Mouse (Mus musculus) v-Abl transformed pro-B cells (cell line): Measurements from ENCODE around the gene Gm28043.

Experiments
- in situ Hi-C, 2 experiments: fragments of 400-800 bp; cut with MboI; formaldehyde crosslinking; loops; one replicate each; pipeline ENCODE4 v1.15.1; 2025; ENCODE audit not compliant: unreplicated experiment in 2 of 2

Gene Gm28043

GRCm38 (mm10) chr17:29706981-29707545 lies 92.4 kb downstream of the Gm28043 start:
- in situ Hi-C loops = loop anchor here in 1 of 2 experiments (5.0 kb wide), 1 partner anchor 175 kb away; no protein-coding TSS in a partner anchor

GRCm38 (mm10) chr17:29708783-29709182 lies 94.1 kb downstream of the Gm28043 start:
- in situ Hi-C loops = loop anchor here in 1 of 2 experiments (5.0 kb wide), 1 partner anchor 174 kb away; no protein-coding TSS in a partner anchor

- in situ Hi-C loops = loop anchor here in 1 of 2 experiments (5.0 kb wide), 1 partner anchor 52 kb away; no protein-coding TSS in a partner anchor
Measured at GRCm38 (mm10) chr17:29710562-29711044, 95.9 kb downstream of the Gm28043 start.

GRCm38 (mm10) chr17:29711076-29711744 lies 96.5 kb downstream of the Gm28043 start:
- in situ Hi-C loops = loop anchor here in 1 of 2 experiments (5.0 kb wide), 1 partner anchor 51 kb away; no protein-coding TSS in a partner anchor

- in situ Hi-C loops = loop anchor here in 1 of 2 experiments (5.0 kb wide), 1 partner anchor 50 kb away; no protein-coding TSS in a partner anchor
Measured at GRCm38 (mm10) chr17:29711745-29712431, 97.2 kb downstream of the Gm28043 start.

GRCm38 (mm10) chr17:29712565-29712964 lies 97.9 kb downstream of the Gm28043 start:
- in situ Hi-C loops = loop anchor here in 1 of 2 experiments (5.0 kb wide), 1 partner anchor 50 kb away; no protein-coding TSS in a partner anchor

GRCm38 (mm10) chr17:29713734-29714133 lies 99.1 kb downstream of the Gm28043 start:
- in situ Hi-C loops = loop anchor here in 1 of 2 experiments (5.0 kb wide), 1 partner anchor 49 kb away; no protein-coding TSS in a partner anchor

- in situ Hi-C loops = loop anchor here in 1 of 2 experiments (5.0 kb wide), 1 partner anchor 55 kb away; no protein-coding TSS in a partner anchor
Measured at GRCm38 (mm10) chr17:29716732-29717445, 102.2 kb downstream of the Gm28043 start, which contains the start of gene Ccdc167. TSS of gene Ccdc167 (minus strand) at chr17:29717044.

- in situ Hi-C loops = loop anchor here in 1 of 2 experiments (5.0 kb wide), 1 partner anchor 54 kb away; no protein-coding TSS in a partner anchor
Measured at GRCm38 (mm10) chr17:29718660-29719059, 104.0 kb downstream of the Gm28043 start.

GRCm38 (mm10) chr17:29719628-29720575 lies 105.2 kb downstream of the Gm28043 start:
- in situ Hi-C loops = loop anchor here in 1 of 2 experiments (5.0 kb wide), 1 partner anchor 52 kb away; no protein-coding TSS in a partner anchor

GRCm38 (mm10) chr17:29720755-29721365 lies 106.2 kb downstream of the Gm28043 start:
- in situ Hi-C loops = no loop called here

- in situ Hi-C loops = no loop called here
Measured at GRCm38 (mm10) chr17:29724610-29725009, 109.9 kb downstream of the Gm28043 start.

- in situ Hi-C loops = no loop called here
Measured at GRCm38 (mm10) chr17:29725027-29725620, 110.4 kb downstream of the Gm28043 start.

- in situ Hi-C loops = no loop called here
Measured at GRCm38 (mm10) chr17:29728082-29728481, 113.4 kb downstream of the Gm28043 start.

- in situ Hi-C loops = no loop called here
Measured at GRCm38 (mm10) chr17:29730510-29731265, 116.0 kb downstream of the Gm28043 start.

- in situ Hi-C loops = no loop called here
Measured at GRCm38 (mm10) chr17:29731266-29731952, 116.7 kb downstream of the Gm28043 start.

GRCm38 (mm10) chr17:29731953-29732325 lies 117.3 kb downstream of the Gm28043 start:
- in situ Hi-C loops = no loop called here
